Mouse (Mus musculus) neural tube, embryonic 15.5 days (tissue): Measurements from ENCODE around the gene Cacna1i. TPM values are rescaled to one million over a fixed set of nuclear protein-coding genes. Genes with fewer than 3 reads are reported as not detected.
A peak's percentile ranks its signal among the peaks of the same experiment; 100 is the strongest.

Experiments
- ATAC-seq: fragments of 200-750 bp; cut with Nextera tagmentation; 2 replicates; pipeline ENCODE4 v1.8.0; 2017; ENCODE audit warnings: mild to moderate bottlenecking, moderate TSS enrichment, moderate library complexity; ENCODE audit not compliant: low FRiP score
- H3K27ac ChIP-seq: fragments of 300-500 bp; sonication (generic); replicated peaks from 2 replicates; pipeline ENCODE4 v1.5.1; 2015; ENCODE audit warnings: mild to moderate bottlenecking, inconsistent platforms
- H3K27me3 ChIP-seq: fragments of 300-500 bp; sonication (generic); replicated peaks from 2 replicates; pipeline ENCODE4 v1.6.1; 2015; ENCODE audit warnings: inconsistent platforms
- H3K36me3 ChIP-seq: fragments of 300-500 bp; sonication (generic); 2 replicates; pipeline ENCODE4 v1.6.1; 2015; ENCODE audit warnings: inconsistent platforms
- H3K4me1 ChIP-seq: fragments of 300-500 bp; sonication (generic); 2 replicates; pipeline ENCODE4 v1.6.1; 2015; ENCODE audit warnings: inconsistent platforms
- H3K4me2 ChIP-seq: fragments of 300-500 bp; sonication (generic); 2 replicates; pipeline ENCODE4 v1.6.1; 2015; ENCODE audit warnings: inconsistent platforms, mild to moderate bottlenecking, moderate library complexity
- H3K4me3 ChIP-seq: fragments of 300-500 bp; sonication (generic); replicated peaks from 2 replicates; pipeline ENCODE4 v1.5.1; 2015; ENCODE audit warnings: mild to moderate bottlenecking, inconsistent platforms
- H3K9ac ChIP-seq: fragments of 300-500 bp; sonication (generic); replicated peaks from 2 replicates; pipeline ENCODE4 v1.6.1; 2015; ENCODE audit warnings: mild to moderate bottlenecking, inconsistent platforms
- H3K9me3 ChIP-seq: fragments of 300-500 bp; sonication (generic); replicated peaks from 2 replicates; pipeline ENCODE4 v1.6.1; 2016; ENCODE audit warnings: inconsistent platforms
- WGBS: fragments of 180-500 bp; shearing (Covaris S2); methylation state at CpG from one replicate; pipeline ENCODE4 v1.1.7; 2015; ENCODE audit warnings: mixed read lengths; 5-methylcytosine and 5-hydroxymethylcytosine counted together
- polyA plus RNA-seq: library from polyadenylated mRNA; unstranded; fragments of >200 nt; fragmentation: Nextera tagmentation; extraction: Ambion mirVana; gene quantifications from 2 replicates; pipeline ENCODE4 v1.2.1, GENCODE M21; 2015

The Cacna1i gene
- polyA plus RNA-seq, 1 experiment from 2014 or later = 0.79 TPM

- Histone ChIP-seq H3K36me3 (peaks cover 35% of the 10 kb centered on the region), H3K27me3 (no peaks in the 10 kb centered on the region), H3K4me1 (peaks cover 58% of the 10 kb centered on the region), H3K9me3 (no peaks in the 10 kb centered on the region), H3K27ac (no peak overlapping the region; the same call in 1 of the 2 replicates), H3K4me2 (peak overlapping the region; percentile 97), H3K4me3 (no peak overlapping the region), H3K9ac (peak overlapping the region; percentile 100; the same call in 1 of the 2 replicates)
- no peak for ATAC-seq
- 27% methylated on average over 4 of the region's 4 CpGs for WGBS
These were observed 29.3 kb upstream of the Cacna1i start for GRCm38 (mm10) chr15:80257602-80258239.

GRCm38 (mm10) chr15:80258240-80259170, 28.5 kb upstream of the Cacna1i start:
- H3K27me3 ChIP-seq = no peaks in the 10 kb centered on the region
- H3K4me3 ChIP-seq = no peak overlapping the region
- no peak for ATAC-seq
- peaks cover 65% of the 10 kb centered on the region for H3K4me1 ChIP-seq
- 0 out of 2 replicates have a peak overlapping the region, but pooled peaks have one; percentile 97 for H3K4me2 ChIP-seq
- peaks cover 34% of the 10 kb centered on the region for H3K36me3 ChIP-seq
- no peaks in the 10 kb centered on the region for H3K9me3 ChIP-seq
- no peak overlapping the region for H3K9ac ChIP-seq
- WGBS = 66% methylated on average over 11 of the region's 11 CpGs
- peak overlapping the region; percentile 18; the same call in 1 of the 2 replicates for H3K27ac ChIP-seq

GRCm38 (mm10) chr15:80259406-80260045, 27.5 kb upstream of the Cacna1i start:
- Histone ChIP-seq H3K36me3 (peaks cover 34% of the 10 kb centered on the region), H3K27me3 (no peaks in the 10 kb centered on the region), H3K9ac (no peak overlapping the region), H3K4me2 (no peak overlapping the region), H3K27ac (0 out of 2 replicates have a peak overlapping the region, but pooled peaks have one; percentile 18), H3K9me3 (no peaks in the 10 kb centered on the region), H3K4me1 (peaks cover 61% of the 10 kb centered on the region), H3K4me3 (no peak overlapping the region)
- WGBS = 73% methylated on average over 8 of the region's 8 CpGs
- no peak for ATAC-seq

GRCm38 (mm10) chr15:80260677-80261076, 26.4 kb upstream of the Cacna1i start:
- Histone ChIP-seq H3K4me1 (peaks cover 62% of the 10 kb centered on the region), H3K27me3 (no peaks in the 10 kb centered on the region), H3K9ac (no peak overlapping the region), H3K4me3 (no peak overlapping the region), H3K9me3 (no peaks in the 10 kb centered on the region), H3K27ac (0 out of 2 replicates have a peak overlapping the region, but pooled peaks have one; percentile 33), H3K4me2 (no peak overlapping the region), H3K36me3 (peaks cover 34% of the 10 kb centered on the region)
- ATAC-seq = no peak
- 15% methylated on average over 3 of the region's 3 CpGs for WGBS

- Histone ChIP-seq H3K4me1 (peaks cover 62% of the 10 kb centered on the region), H3K9ac (no peak overlapping the region), H3K4me2 (no peak overlapping the region), H3K27ac (no peak overlapping the region), H3K27me3 (no peaks in the 10 kb centered on the region), H3K36me3 (peaks cover 34% of the 10 kb centered on the region), H3K9me3 (no peaks in the 10 kb centered on the region), H3K4me3 (no peak overlapping the region)
- ATAC-seq = no peak
- 85% methylated on average over 7 of the region's 7 CpGs for WGBS
These were observed 25.9 kb upstream of the Cacna1i start for GRCm38 (mm10) chr15:80261100-80261499.

- whole genome bisulfite sequencing = 2% methylated on average over 66 of the region's 66 CpGs
These were observed 23.1 kb upstream of the Cacna1i start, which contains the start of gene Rps19bp1 for GRCm38 (mm10) chr15:80263610-80264575. Rps19bp1 (minus strand) TSS chr15:80264315.

GRCm38 (mm10) chr15:80266281-80266680, 20.8 kb upstream of the Cacna1i start:
- peaks cover 24% of the 10 kb centered on the region for H3K4me1 ChIP-seq
- no peaks in the 10 kb centered on the region for H3K36me3 ChIP-seq
- H3K9me3 ChIP-seq = no peaks in the 10 kb centered on the region
- no peak overlapping the region for H3K4me2 ChIP-seq
- H3K9ac ChIP-seq = no peak overlapping the region
- 0% methylated on average over 2 of the region's 2 CpGs for WGBS
- ATAC-seq = peak; percentile 48; the same call in 1 of the 2 replicates
- no peaks in the 10 kb centered on the region for H3K27me3 ChIP-seq
- H3K4me3 ChIP-seq = no peak overlapping the region
- no peak overlapping the region for H3K27ac ChIP-seq

More at GRCm38 (mm10) chr15:80263610-80264575, 23.1 kb upstream of the Cacna1i start, which contains the start of gene Rps19bp1:
- peak within 1 kb of the TSS; percentile 64 for H3K27ac ChIP-seq
- H3K27me3 ChIP-seq = no peaks in the 10 kb centered on the region
- peaks cover 35% of the 10 kb centered on the region for H3K4me1 ChIP-seq
- peak; percentile 88 for ATAC-seq
- peak within 1 kb of the TSS; percentile 78 for H3K9ac ChIP-seq
- H3K9me3 ChIP-seq = no peaks in the 10 kb centered on the region
- H3K4me2 ChIP-seq = peak within 1 kb of the TSS; percentile 65
- peaks cover 14% of the 10 kb centered on the region; the same call in 1 of the 2 replicates for H3K36me3 ChIP-seq
- H3K4me3 ChIP-seq = peak within 1 kb of the TSS; percentile 77

GRCm38 (mm10) chr15:80271858-80272396, 15.1 kb upstream of the Cacna1i start:
- no peak overlapping the region for H3K4me3 ChIP-seq
- H3K36me3 ChIP-seq = no peaks in the 10 kb centered on the region
- H3K9ac ChIP-seq = no peak overlapping the region
- H3K9me3 ChIP-seq = no peaks in the 10 kb centered on the region
- peaks cover 17% of the 10 kb centered on the region; the same call in 1 of the 2 replicates for H3K4me1 ChIP-seq
- WGBS = 56% methylated on average over 3 of the region's 3 CpGs
- no peaks in the 10 kb centered on the region for H3K27me3 ChIP-seq
- no peak overlapping the region for H3K27ac ChIP-seq
- no peak for ATAC-seq
- H3K4me2 ChIP-seq = no peak overlapping the region

- H3K36me3 ChIP-seq = no peaks in the 10 kb centered on the region
- H3K4me1 ChIP-seq = peaks cover 17% of the 10 kb centered on the region
- H3K27ac ChIP-seq = no peak overlapping the region
- no peak overlapping the region for H3K4me3 ChIP-seq
- no peak overlapping the region for H3K9ac ChIP-seq
- no peak for ATAC-seq
- WGBS = 46% methylated on average over 9 of the region's 9 CpGs
- no peaks in the 10 kb centered on the region for H3K9me3 ChIP-seq
- no peaks in the 10 kb centered on the region for H3K27me3 ChIP-seq
- H3K4me2 ChIP-seq = no peak overlapping the region
These were observed 9.9 kb upstream of the Cacna1i start for GRCm38 (mm10) chr15:80277107-80277506.

- Histone ChIP-seq H3K4me3 (no peak overlapping the region), H3K9ac (no peak overlapping the region), H3K4me1 (peaks cover 15% of the 10 kb centered on the region), H3K27ac (no peak overlapping the region), H3K9me3 (no peaks in the 10 kb centered on the region), H3K4me2 (no peak overlapping the region), H3K36me3 (no peaks in the 10 kb centered on the region), H3K27me3 (0 out of 2 replicates have a peak, but pooled peaks cover 5% of the 10 kb centered on the region)
- no peak for ATAC-seq
- 4% methylated on average over 6 of the region's 6 CpGs for WGBS
These were observed 9.4 kb upstream of the Cacna1i start for GRCm38 (mm10) chr15:80277625-80278024.
